23 mouse cellular contexts compared by ENCODE assay signal in the genomic region with DNA sequence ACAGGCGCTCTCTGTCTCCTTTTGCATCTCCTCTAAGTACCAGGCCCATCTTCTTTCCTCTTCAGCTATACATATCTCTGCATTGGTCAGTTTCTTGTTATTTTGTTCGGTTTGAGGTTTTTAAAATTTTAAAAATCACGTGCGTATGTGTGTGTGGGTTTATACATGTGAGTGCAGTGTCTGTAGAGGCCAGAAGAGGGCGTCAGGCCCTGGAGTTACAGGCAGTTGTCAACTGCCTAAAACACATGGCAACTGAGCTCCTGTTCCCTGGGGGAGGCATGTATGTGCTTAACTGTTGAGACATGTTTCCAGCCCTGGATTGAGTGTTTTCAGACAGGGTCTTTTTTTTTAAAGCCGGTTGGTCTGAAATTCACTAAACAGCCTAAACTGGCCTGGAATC. TPM values are rescaled to one million over a fixed set of nuclear protein-coding genes. Genes with fewer than 3 reads are reported as not detected.
A peak's percentile ranks its signal among the peaks of the same experiment; 100 is the strongest.
DNase-seq lines count a peak whose midpoint lies in the region; ATAC-seq and TF ChIP-seq lines count a peak whose summit lies in the region.
"Had no signal": no experiment of that assay in that cellular context is flagged by ENCODE, and none has a peak within 500 bp of the region (broad histone marks: within the 10 kb centered on the region; RNA-seq: fewer than 3 reads in every experiment).

No protein-coding gene starts in this region.

- H3K9me3 ChIP-seq in intestine, postnatal 0 days (ENCODE audit: control insufficient read depth): no peaks in the 10 kb centered on the region
- H3K9me3 ChIP-seq in intestine, embryonic 16.5 days (ENCODE audit: control insufficient read depth, low read length): no peaks in the 10 kb centered on the region
- H3K9me3 ChIP-seq in midbrain, postnatal 0 days (ENCODE audit: low read length): no peaks in the 10 kb centered on the region
- H3K9me3 ChIP-seq in midbrain, embryonic 10.5 days (replicated peaks): no peaks in the 10 kb centered on the region
- no peaks in the 10 kb centered on the region for H3K9me3 ChIP-seq in stomach, postnatal 0 days (ENCODE audit: control insufficient read depth, low read length)
- no peaks in the 10 kb centered on the region for H3K9me3 ChIP-seq in forebrain, embryonic 11.5 days (ENCODE audit: control insufficient read depth, low read length)
- H3K9me3 ChIP-seq: embryonic facial prominence, embryonic 12.5 days; heart, embryonic 10.5 days; hindbrain, embryonic 12.5 days; limb, embryonic 15.5 days had no signal

- no peaks in the 10 kb centered on the region for H3K27me3 ChIP-seq in intestine, postnatal 0 days (replicated peaks; ENCODE audit: control insufficient read depth, insufficient read depth, low read length)
- H3K27me3 ChIP-seq in intestine, embryonic 16.5 days (replicated peaks; ENCODE audit: control insufficient read depth, insufficient read depth, low read length): no peaks in the 10 kb centered on the region
- H3K27me3 ChIP-seq in midbrain, postnatal 0 days (ENCODE audit: insufficient read depth, low read length): no peaks in the 10 kb centered on the region
- H3K27me3 ChIP-seq in midbrain, embryonic 10.5 days (ENCODE audit: low read depth, poor library complexity, severe bottlenecking): peaks cover under 1% of the 10 kb centered on the region; the same call in 1 of the 2 replicates
- no peaks in the 10 kb centered on the region for H3K27me3 ChIP-seq in stomach, postnatal 0 days (ENCODE audit: control insufficient read depth, insufficient read depth, low read length)
- H3K27me3 ChIP-seq in forebrain, embryonic 11.5 days (ENCODE audit: control insufficient read depth, insufficient read depth, low read length): no peaks in the 10 kb centered on the region
- H3K27me3 ChIP-seq: embryonic facial prominence, embryonic 12.5 days; hindbrain, embryonic 12.5 days; limb, embryonic 15.5 days had no signal

- ATAC-seq in intestine, postnatal 0 days: no peak
- ATAC-seq in intestine, embryonic 16.5 days: no peak
- no peak for ATAC-seq in midbrain, postnatal 0 days (ENCODE audit: low FRiP score)
- ATAC-seq in stomach, postnatal 0 days (ENCODE audit: low FRiP score, low TSS enrichment): no peak
- ATAC-seq in forebrain, embryonic 11.5 days (replicated peaks; ENCODE audit: low FRiP score): no peak
- ATAC-seq: inflammation-experienced regulatory T-cells, adult 6 months; lung, postnatal 0 days had no signal

- WGBS in intestine, postnatal 0 days: 91% methylated on average over 6 of the region's 6 CpGs
- 91% methylated on average over 6 of the region's 6 CpGs for WGBS in intestine, embryonic 16.5 days
- WGBS in midbrain, postnatal 0 days: 93% methylated on average over 6 of the region's 6 CpGs
- WGBS in midbrain, embryonic 10.5 days: 88% methylated on average over 6 of the region's 6 CpGs
- 92% methylated on average over 6 of the region's 6 CpGs for WGBS in stomach, postnatal 0 days
- WGBS in forebrain, embryonic 11.5 days: 87% methylated on average over 6 of the region's 6 CpGs

- no peak for DNase-seq in midbrain, postnatal 0 days (ENCODE audit: low spot score)
- no peak for DNase-seq in midbrain, embryonic 10.5 days (ENCODE audit: low spot score)
- peak; percentile 73 for DNase-seq in ZHBTc4 (ENCODE audit: low read depth, low spot score)
- no peak for DNase-seq in stomach, postnatal 0 days (ENCODE audit: low spot score)
- DNase-seq in forebrain, embryonic 11.5 days (ENCODE audit: low spot score): no peak
- DNase-seq: cerebellum, adult 9-10 months; kidney, adult 9 months; kidney, postnatal 4 days; layer of hippocampus, postnatal 36 days; midbrain, embryonic 14.5 days; right cerebral cortex, postnatal 4 days had no signal

- no peak overlapping the region for H3K4me3 ChIP-seq in intestine, postnatal 0 days (ENCODE audit: low read depth, low read length)
- H3K4me3 ChIP-seq in intestine, embryonic 16.5 days (ENCODE audit: low read length): no peak overlapping the region
- H3K4me3 ChIP-seq in midbrain, postnatal 0 days (ENCODE audit: low read depth, low read length): no peak overlapping the region
- no peak overlapping the region for H3K4me3 ChIP-seq in midbrain, embryonic 10.5 days
- no peak overlapping the region for H3K4me3 ChIP-seq in stomach, postnatal 0 days (ENCODE audit: low read depth, low read length)
- no peak overlapping the region for H3K4me3 ChIP-seq in forebrain, embryonic 11.5 days (ENCODE audit: low read depth, low read length)
- H3K4me3 ChIP-seq: embryonic facial prominence, embryonic 12.5 days; heart, embryonic 10.5 days; hindbrain, embryonic 12.5 days; limb, embryonic 15.5 days had no signal

- no peak overlapping the region for H3K4me2 ChIP-seq in intestine, postnatal 0 days (replicated peaks; ENCODE audit: low read depth)
- no peak overlapping the region for H3K4me2 ChIP-seq in intestine, embryonic 16.5 days (ENCODE audit: low read depth, low read length)
- H3K4me2 ChIP-seq in midbrain, postnatal 0 days (ENCODE audit: low read depth, low read length, poor library complexity, severe bottlenecking): no peak overlapping the region
- no peak overlapping the region for H3K4me2 ChIP-seq in stomach, postnatal 0 days (replicated peaks; ENCODE audit: low read depth)
- H3K4me2 ChIP-seq in forebrain, embryonic 11.5 days (ENCODE audit: low read depth, low read length, severe bottlenecking): no peak overlapping the region
- H3K4me2 ChIP-seq: embryonic facial prominence, embryonic 12.5 days; hindbrain, embryonic 12.5 days; limb, embryonic 15.5 days had no signal

- no peak overlapping the region for H3K27ac ChIP-seq in intestine, postnatal 0 days (ENCODE audit: low read depth, low read length)
- H3K27ac ChIP-seq in intestine, embryonic 16.5 days (ENCODE audit: low read length): no peak overlapping the region
- no peak overlapping the region for H3K27ac ChIP-seq in midbrain, postnatal 0 days (ENCODE audit: low read depth, low read length)
- no peak overlapping the region for H3K27ac ChIP-seq in midbrain, embryonic 10.5 days (replicated peaks)
- H3K27ac ChIP-seq in stomach, postnatal 0 days (replicated peaks): no peak overlapping the region
- no peak overlapping the region for H3K27ac ChIP-seq in forebrain, embryonic 11.5 days (ENCODE audit: low read depth, low read length)
- H3K27ac ChIP-seq: embryonic facial prominence, embryonic 12.5 days; heart, embryonic 10.5 days; hindbrain, embryonic 12.5 days; limb, embryonic 15.5 days had no signal

- no peaks in the 10 kb centered on the region for H3K4me1 ChIP-seq in intestine, postnatal 0 days (replicated peaks; ENCODE audit: control insufficient read depth, insufficient read depth, low read length)
- H3K4me1 ChIP-seq in intestine, embryonic 16.5 days (ENCODE audit: control insufficient read depth, insufficient read depth, low read length): 0 out of 2 replicates have a peak, but pooled peaks cover 9% of the 10 kb centered on the region
- H3K4me1 ChIP-seq in midbrain, postnatal 0 days (ENCODE audit: insufficient read depth, low read length): peaks cover 7% of the 10 kb centered on the region; the same call in 1 of the 2 replicates
- peaks cover 27% of the 10 kb centered on the region for H3K4me1 ChIP-seq in midbrain, embryonic 10.5 days
- 0 out of 2 replicates have a peak, but pooled peaks cover 2% of the 10 kb centered on the region for H3K4me1 ChIP-seq in stomach, postnatal 0 days (replicated peaks; ENCODE audit: control insufficient read depth, insufficient read depth)
- peaks cover 2% of the 10 kb centered on the region; the same call in 1 of the 2 replicates for H3K4me1 ChIP-seq in forebrain, embryonic 11.5 days (replicated peaks; ENCODE audit: control insufficient read depth, insufficient read depth, low read length)
- H3K4me1 ChIP-seq: embryonic facial prominence, embryonic 12.5 days had no signal

- no peak overlapping the region for H3K9ac ChIP-seq in intestine, postnatal 0 days (ENCODE audit: low read depth, low read length)
- no peak overlapping the region for H3K9ac ChIP-seq in intestine, embryonic 16.5 days (ENCODE audit: low read depth, low read length)
- no peak overlapping the region for H3K9ac ChIP-seq in midbrain, postnatal 0 days (replicated peaks; ENCODE audit: low read length, poor library complexity, severe bottlenecking)
- no peak overlapping the region for H3K9ac ChIP-seq in stomach, postnatal 0 days (ENCODE audit: low read length)
- no peak overlapping the region for H3K9ac ChIP-seq in forebrain, embryonic 11.5 days (ENCODE audit: low read length)
- H3K9ac ChIP-seq: embryonic facial prominence, embryonic 12.5 days; hindbrain, embryonic 12.5 days; limb, embryonic 15.5 days had no signal

- TF ChIP-seq CTCF in intestine, postnatal 0 days (IDR thresholded peaks at IDR 0.05; ENCODE audit: low read depth): peak; percentile 26; the same call in 1 of the 2 replicates
- peak; percentile 38 for TF ChIP-seq CTCF in midbrain, postnatal 0 days (IDR thresholded peaks at IDR 0.05)
- peak; percentile 29 for TF ChIP-seq CTCF in stomach, postnatal 0 days (IDR thresholded peaks at IDR 0.05; ENCODE audit: low read depth)

- TF ChIP-seq EP300 in stomach, postnatal 0 days (optimal IDR thresholded peaks at IDR 0.05): no peak

- no peaks in the 10 kb centered on the region for H3K36me3 ChIP-seq in intestine, postnatal 0 days (ENCODE audit: control insufficient read depth, insufficient read depth)
- no peaks in the 10 kb centered on the region for H3K36me3 ChIP-seq in intestine, embryonic 16.5 days (ENCODE audit: control insufficient read depth, insufficient read depth, low read length)
- H3K36me3 ChIP-seq in midbrain, postnatal 0 days (ENCODE audit: insufficient read depth, low read length): no peaks in the 10 kb centered on the region
- no peaks in the 10 kb centered on the region for H3K36me3 ChIP-seq in midbrain, embryonic 10.5 days
- peaks cover 2% of the 10 kb centered on the region; the same call in 1 of the 2 replicates for H3K36me3 ChIP-seq in stomach, postnatal 0 days (ENCODE audit: control insufficient read depth, insufficient read depth, low read length)
- H3K36me3 ChIP-seq in forebrain, embryonic 11.5 days (ENCODE audit: control insufficient read depth, insufficient read depth, low read length): no peaks in the 10 kb centered on the region
- H3K36me3 ChIP-seq: embryonic facial prominence, embryonic 12.5 days; hindbrain, embryonic 12.5 days; limb, embryonic 15.5 days had no signal

RNA-seq across cellular contexts. Expression of gene Hebp1, which starts 4.8 kb away (rescaled TPM):
- polyA plus RNA-seq in intestine, postnatal 0 days (2015; fragmentation: Nextera tagmentation; extraction: Ambion mirVana): 62.8 and 78.9 TPM in 2 replicates
- 74.0 and 83.9 TPM in 2 replicates for polyA plus RNA-seq in intestine, embryonic 16.5 days (2015; fragmentation: Nextera tagmentation; extraction: Ambion mirVana)
- total RNA-seq in midbrain, postnatal 0 days (2014; rRNA removed): 8.9 and 10.6 TPM in 2 replicates
- polyA plus RNA-seq in midbrain, postnatal 0 days (2015; fragmentation: Nextera tagmentation; extraction: Ambion mirVana): 8.7 and 9.2 TPM in 2 replicates
- polyA plus RNA-seq in midbrain, embryonic 10.5 days (2016; fragmentation: Nextera tagmentation; extraction: Ambion mirVana): 4.8 and 5.2 TPM in 2 replicates
- polyA plus RNA-seq in stomach, postnatal 0 days (2015; fragmentation: Nextera tagmentation; extraction: Ambion mirVana): 33.7 and 42.3 TPM in 2 replicates
- 3.0 and 4.0 TPM in 2 replicates for polyA plus RNA-seq in forebrain, embryonic 11.5 days (2014; fragmentation: Nextera tagmentation; extraction: Ambion mirVana)

RNA-seq across cellular contexts. Expression of gene Fam234b, which starts 4.9 kb away (rescaled TPM):
- 20.9 and 21.7 TPM in 2 replicates for polyA plus RNA-seq in intestine, postnatal 0 days (2015; fragmentation: Nextera tagmentation; extraction: Ambion mirVana)
- 36.9 and 37.6 TPM in 2 replicates for polyA plus RNA-seq in intestine, embryonic 16.5 days (2015; fragmentation: Nextera tagmentation; extraction: Ambion mirVana)
- total RNA-seq in midbrain, postnatal 0 days (2014; rRNA removed): 90.5 and 106 TPM in 2 replicates
- polyA plus RNA-seq in midbrain, postnatal 0 days (2015; fragmentation: Nextera tagmentation; extraction: Ambion mirVana): 114 and 119 TPM in 2 replicates
- 21.7 and 29.5 TPM in 2 replicates for polyA plus RNA-seq in midbrain, embryonic 10.5 days (2016; fragmentation: Nextera tagmentation; extraction: Ambion mirVana)
- polyA plus RNA-seq in stomach, postnatal 0 days (2015; fragmentation: Nextera tagmentation; extraction: Ambion mirVana): 12.4 and 13.3 TPM in 2 replicates
- 34.2 and 37.7 TPM in 2 replicates for polyA plus RNA-seq in forebrain, embryonic 11.5 days (2014; fragmentation: Nextera tagmentation; extraction: Ambion mirVana)

RNA-seq across cellular contexts. Expression of gene Gsg1, which starts 51.5 kb away (rescaled TPM):
- 0.73 and 0.82 TPM in 2 replicates for polyA plus RNA-seq in intestine, postnatal 0 days (2015; fragmentation: Nextera tagmentation; extraction: Ambion mirVana)
- polyA plus RNA-seq in intestine, embryonic 16.5 days (2015; fragmentation: Nextera tagmentation; extraction: Ambion mirVana): 0.33 and 0.47 TPM in 2 replicates
- 0.99 and 2.6 TPM in 2 replicates for total RNA-seq in midbrain, postnatal 0 days (2014; rRNA removed)
- 0.17 and 0.37 TPM in 2 replicates for polyA plus RNA-seq in midbrain, postnatal 0 days (2015; fragmentation: Nextera tagmentation; extraction: Ambion mirVana)
- 0.09 and 0.47 TPM in 2 replicates for polyA plus RNA-seq in midbrain, embryonic 10.5 days (2016; fragmentation: Nextera tagmentation; extraction: Ambion mirVana)
- 0.50 and 0.80 TPM in 2 replicates for polyA plus RNA-seq in stomach, postnatal 0 days (2015; fragmentation: Nextera tagmentation; extraction: Ambion mirVana)
- polyA plus RNA-seq in forebrain, embryonic 11.5 days (2014; fragmentation: Nextera tagmentation; extraction: Ambion mirVana): 0.29 and 0.99 TPM in 2 replicates
- total RNA-seq: adrenal gland, postnatal 4 days; G1E; gastrocnemius, adult 18-20 months; left cerebral cortex, postnatal 36 days had no signal
- polyA plus RNA-seq: G1E; inflammation-experienced regulatory T-cells, adult 6 months had no signal
